Mouse (Mus musculus): Measurements from ENCODE around the gene Srebf1. TPM values are rescaled to one million over a fixed set of nuclear protein-coding genes. Genes with fewer than 3 reads are reported as not detected.

The Srebf1 gene
- 39.7 and 41.1 TPM in 2 replicates for polyA plus RNA-seq (2016; fragmentation: Nextera tagmentation; extraction: Ambion mirVana)

- Histone ChIP-seq H3K4me3 (peak within 1 kb of the TSS; percentile 48), H3K36me3 (peaks cover 12% of the 10 kb centered on the region; the same call in 1 of the 2 replicates), H3K27ac (ENCODE audit: poor library complexity, severe bottlenecking) (peak within 1 kb of the TSS; percentile 93), H3K4me1 (replicated peaks) (peaks cover 52% of the 10 kb centered on the region), H3K27me3 (replicated peaks) (no peaks in the 10 kb centered on the region), H3K9ac (peak within 1 kb of the TSS; percentile 64), H3K4me2 (peak within 1 kb of the TSS; percentile 77), H3K9me3 (replicated peaks) (no peaks in the 10 kb centered on the region)
- ATAC-seq (ENCODE audit: insufficient number of reproducible peaks, low FRiP score), result peak; percentile 90
- 3% methylated on average over 46 of the region's 46 CpGs for WGBS
Measured at GRCm38 (mm10) chr11:60222469-60223236, at the start of gene Srebf1. TSS of gene Srebf1 (minus strand) at chr11:60222581.

DNA sequence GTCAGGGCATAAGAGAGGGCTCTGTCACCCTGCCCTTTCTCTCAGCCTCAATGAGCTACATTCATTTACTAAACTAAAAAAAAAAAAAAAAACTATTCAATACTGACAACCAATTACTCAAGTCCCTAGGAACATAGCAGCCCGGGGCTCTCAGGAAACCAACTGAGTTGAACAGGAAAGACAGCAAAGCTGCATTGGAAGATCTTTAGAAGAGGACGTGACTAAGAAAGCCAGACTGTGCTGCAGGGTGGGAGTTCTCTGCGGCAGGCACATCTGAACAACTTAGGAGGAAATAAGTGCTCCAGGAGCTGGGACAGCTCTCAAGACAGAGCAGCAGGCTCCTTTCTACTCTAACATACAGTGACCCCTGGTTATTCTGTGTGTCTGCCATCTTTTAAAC is 46.2 kb upstream of the Srebf1 start:
- Histone ChIP-seq H3K4me2 (no peak overlapping the region), H3K9me3 (replicated peaks) (no peaks in the 10 kb centered on the region), H3K27me3 (replicated peaks) (no peaks in the 10 kb centered on the region), H3K27ac (ENCODE audit: poor library complexity, severe bottlenecking) (peak overlapping the region; percentile 36; the same call in 1 of the 2 replicates), H3K4me1 (replicated peaks) (peaks cover 3% of the 10 kb centered on the region), H3K36me3 (peaks cover 22% of the 10 kb centered on the region), H3K9ac (no peak overlapping the region), H3K4me3 (no peak overlapping the region)
- 55% methylated on average over 3 of the region's 3 CpGs for WGBS
- 0 out of 2 replicates have a peak, but pooled peaks have one; percentile 19 for ATAC-seq (ENCODE audit: insufficient number of reproducible peaks, low FRiP score)

- no peaks in the 10 kb centered on the region for H3K27me3 ChIP-seq (replicated peaks)
- no peak overlapping the region for H3K4me2 ChIP-seq
- no peaks in the 10 kb centered on the region for H3K4me1 ChIP-seq (replicated peaks)
- H3K9ac ChIP-seq, result no peak overlapping the region
- no peak overlapping the region for H3K27ac ChIP-seq (ENCODE audit: poor library complexity, severe bottlenecking)
- ATAC-seq (ENCODE audit: insufficient number of reproducible peaks, low FRiP score), result no peak
- no peaks in the 10 kb centered on the region for H3K9me3 ChIP-seq (replicated peaks)
- H3K4me3 ChIP-seq, result no peak overlapping the region
- WGBS, result 84% methylated on average over 4 of the region's 4 CpGs
- peaks cover 19% of the 10 kb centered on the region for H3K36me3 ChIP-seq
Measured at GRCm38 (mm10) chr11:60265271-60265985, 43.0 kb upstream of the Srebf1 start.

DNA sequence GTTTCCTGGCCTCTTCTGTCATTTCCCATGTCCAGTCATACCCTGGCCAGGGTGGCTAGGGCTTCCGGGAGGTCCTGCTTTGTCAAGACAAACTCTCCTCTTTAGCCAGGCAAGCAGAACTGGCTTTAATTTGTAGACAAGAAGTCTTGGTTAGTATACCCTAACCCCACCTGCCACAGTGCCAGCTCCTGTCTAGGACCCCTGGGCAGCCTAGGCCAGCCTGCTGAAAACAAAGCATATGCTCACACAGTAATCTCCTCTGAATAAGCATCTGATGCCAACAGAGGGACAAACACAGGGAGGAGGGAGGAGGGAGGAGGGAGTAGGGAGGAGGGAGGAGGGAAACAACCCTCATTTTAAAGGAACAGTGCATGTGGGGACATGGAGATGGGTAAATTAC is 42.3 kb upstream of the Srebf1 start:
- H3K27me3 ChIP-seq (replicated peaks), result no peaks in the 10 kb centered on the region
- WGBS, result 80% methylated on average over 1 of the region's 1 CpGs
- no peak overlapping the region for H3K9ac ChIP-seq
- no peak for ATAC-seq (ENCODE audit: insufficient number of reproducible peaks, low FRiP score)
- H3K9me3 ChIP-seq (replicated peaks), result no peaks in the 10 kb centered on the region
- no peak overlapping the region for H3K4me2 ChIP-seq
- no peak overlapping the region for H3K27ac ChIP-seq (ENCODE audit: poor library complexity, severe bottlenecking)
- H3K4me1 ChIP-seq (replicated peaks), result no peaks in the 10 kb centered on the region
- peaks cover 19% of the 10 kb centered on the region for H3K36me3 ChIP-seq
- H3K4me3 ChIP-seq, result no peak overlapping the region

GRCm38 (mm10) chr11:60262396-60262795 is 40.0 kb upstream of the Srebf1 start:
- no peak overlapping the region for H3K27ac ChIP-seq (ENCODE audit: poor library complexity, severe bottlenecking)
- no peak overlapping the region for H3K9ac ChIP-seq
- no peaks in the 10 kb centered on the region for H3K27me3 ChIP-seq (replicated peaks)
- peaks cover 25% of the 10 kb centered on the region for H3K36me3 ChIP-seq
- peaks cover 6% of the 10 kb centered on the region for H3K4me1 ChIP-seq (replicated peaks)
- no peak for ATAC-seq (ENCODE audit: insufficient number of reproducible peaks, low FRiP score)
- WGBS, result 89% methylated on average over 4 of the region's 4 CpGs
- no peak overlapping the region for H3K4me2 ChIP-seq
- no peak overlapping the region for H3K4me3 ChIP-seq
- H3K9me3 ChIP-seq (replicated peaks), result no peaks in the 10 kb centered on the region

GRCm38 (mm10) chr11:60260743-60261142 is 38.4 kb upstream of the Srebf1 start:
- peaks cover 25% of the 10 kb centered on the region for H3K36me3 ChIP-seq
- no peak overlapping the region for H3K27ac ChIP-seq (ENCODE audit: poor library complexity, severe bottlenecking)
- H3K27me3 ChIP-seq (replicated peaks), result no peaks in the 10 kb centered on the region
- H3K4me3 ChIP-seq, result no peak overlapping the region
- no peak for ATAC-seq (ENCODE audit: insufficient number of reproducible peaks, low FRiP score)
- no peak overlapping the region for H3K9ac ChIP-seq
- H3K9me3 ChIP-seq (replicated peaks), result no peaks in the 10 kb centered on the region
- H3K4me2 ChIP-seq, result no peak overlapping the region
- 81% methylated on average over 3 of the region's 3 CpGs for WGBS
- H3K4me1 ChIP-seq (replicated peaks), result peaks cover 22% of the 10 kb centered on the region

DNA sequence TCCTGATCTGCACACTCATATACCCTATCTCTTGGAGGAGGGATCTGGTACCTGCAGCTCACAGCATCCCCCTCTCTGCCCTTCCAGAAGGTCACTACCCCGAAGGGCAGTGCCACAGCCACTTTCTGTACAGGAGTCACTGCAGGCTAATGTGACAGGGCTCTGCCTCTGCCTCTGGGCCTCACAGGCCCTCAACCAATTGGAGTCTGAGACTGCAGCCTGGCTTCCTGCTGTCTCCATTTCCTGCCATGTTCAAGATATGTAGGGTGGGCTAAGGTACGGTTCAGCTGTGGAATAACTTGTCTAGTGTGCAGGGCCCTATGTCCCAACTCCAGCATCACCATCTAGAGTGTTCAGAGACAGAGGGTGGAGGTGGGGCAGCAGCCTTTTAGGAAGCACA is 35.3 kb upstream of the Srebf1 start:
- 53% methylated on average over 2 of the region's 2 CpGs for WGBS
- no peak overlapping the region for H3K27ac ChIP-seq (ENCODE audit: poor library complexity, severe bottlenecking)

DNA sequence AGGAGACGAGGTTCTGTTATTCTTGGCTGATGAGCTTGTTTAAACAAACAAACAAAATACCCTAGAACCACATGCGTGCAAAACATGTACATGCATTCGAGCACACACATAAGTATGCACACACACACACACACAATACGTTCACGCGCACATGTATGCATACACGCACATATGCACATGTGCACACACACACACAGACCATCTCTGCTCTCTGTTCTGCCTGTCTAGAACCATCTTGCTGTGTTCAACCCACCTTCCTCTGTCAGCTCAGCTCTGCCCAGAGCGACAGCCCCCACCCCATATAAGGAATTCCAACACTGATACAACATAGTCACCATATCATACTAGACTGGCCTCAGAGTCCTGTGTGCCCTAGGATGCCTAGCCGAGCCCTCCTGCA is 34.3 kb upstream of the Srebf1 start:
- no peak for ATAC-seq (ENCODE audit: insufficient number of reproducible peaks, low FRiP score)

More for the DNA sequence above, 35.3 kb upstream of the Srebf1 start:
- ATAC-seq (ENCODE audit: insufficient number of reproducible peaks, low FRiP score), result no peak
- Histone ChIP-seq H3K4me2 (no peak overlapping the region), H3K9ac (no peak overlapping the region), H3K9me3 (replicated peaks) (no peaks in the 10 kb centered on the region), H3K36me3 (peaks cover 34% of the 10 kb centered on the region), H3K4me3 (no peak overlapping the region), H3K27me3 (replicated peaks) (no peaks in the 10 kb centered on the region), H3K4me1 (replicated peaks) (peaks cover 45% of the 10 kb centered on the region)

DNA sequence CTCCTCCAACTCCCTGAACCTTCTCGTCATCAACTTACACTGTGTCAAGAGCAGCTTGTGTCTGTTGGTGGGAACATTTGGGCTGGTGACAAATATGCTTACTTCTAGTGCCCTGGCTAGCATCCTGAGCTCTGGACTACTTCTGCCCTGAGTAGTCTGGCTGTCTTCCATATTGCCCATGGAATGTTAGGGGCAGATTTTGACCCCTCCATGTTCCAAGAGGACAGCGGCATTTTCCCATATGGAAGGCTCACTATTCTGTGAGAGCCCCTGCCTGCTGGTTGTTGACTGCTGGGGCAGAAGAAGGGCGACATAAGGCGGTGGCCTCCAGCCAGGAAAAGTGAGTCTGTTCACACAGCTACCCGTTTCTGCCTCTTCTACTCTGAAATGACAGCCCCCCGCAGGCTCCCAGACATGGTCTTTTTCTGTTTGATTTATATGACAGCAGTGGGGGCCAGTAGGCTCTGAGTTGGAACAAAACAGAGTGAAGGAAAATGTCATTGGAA is 33.8 kb upstream of the Srebf1 start:
- Histone ChIP-seq H3K4me2 (no peak overlapping the region), H3K4me1 (replicated peaks) (peaks cover 56% of the 10 kb centered on the region), H3K27ac (ENCODE audit: poor library complexity, severe bottlenecking) (no peak overlapping the region), H3K27me3 (replicated peaks) (no peaks in the 10 kb centered on the region), H3K4me3 (no peak overlapping the region), H3K36me3 (peaks cover 30% of the 10 kb centered on the region), H3K9ac (no peak overlapping the region), H3K9me3 (replicated peaks) (no peaks in the 10 kb centered on the region)
- no peak for ATAC-seq (ENCODE audit: insufficient number of reproducible peaks, low FRiP score)
- WGBS, result 62% methylated on average over 6 of the region's 6 CpGs

More for the DNA sequence above, 34.3 kb upstream of the Srebf1 start:
- no peak overlapping the region for H3K27ac ChIP-seq (ENCODE audit: poor library complexity, severe bottlenecking)
- peaks cover 30% of the 10 kb centered on the region for H3K36me3 ChIP-seq
- H3K4me3 ChIP-seq, result no peak overlapping the region
- 78% methylated on average over 9 of the region's 9 CpGs for WGBS
- H3K9ac ChIP-seq, result no peak overlapping the region
- peaks cover 53% of the 10 kb centered on the region for H3K4me1 ChIP-seq (replicated peaks)
- H3K27me3 ChIP-seq (replicated peaks), result no peaks in the 10 kb centered on the region
- H3K4me2 ChIP-seq, result no peak overlapping the region
- no peaks in the 10 kb centered on the region for H3K9me3 ChIP-seq (replicated peaks)

- Histone ChIP-seq H3K9me3 (replicated peaks) (no peaks in the 10 kb centered on the region), H3K27ac (ENCODE audit: poor library complexity, severe bottlenecking) (no peak overlapping the region), H3K4me1 (replicated peaks) (peaks cover 56% of the 10 kb centered on the region), H3K27me3 (replicated peaks) (no peaks in the 10 kb centered on the region), H3K36me3 (peaks cover 30% of the 10 kb centered on the region), H3K4me3 (no peak overlapping the region), H3K9ac (no peak overlapping the region), H3K4me2 (no peak overlapping the region)
- no peak for ATAC-seq (ENCODE audit: insufficient number of reproducible peaks, low FRiP score)
- 79% methylated on average over 3 of the region's 3 CpGs for WGBS
Measured at GRCm38 (mm10) chr11:60255639-60256038, 33.3 kb upstream of the Srebf1 start.

DNA sequence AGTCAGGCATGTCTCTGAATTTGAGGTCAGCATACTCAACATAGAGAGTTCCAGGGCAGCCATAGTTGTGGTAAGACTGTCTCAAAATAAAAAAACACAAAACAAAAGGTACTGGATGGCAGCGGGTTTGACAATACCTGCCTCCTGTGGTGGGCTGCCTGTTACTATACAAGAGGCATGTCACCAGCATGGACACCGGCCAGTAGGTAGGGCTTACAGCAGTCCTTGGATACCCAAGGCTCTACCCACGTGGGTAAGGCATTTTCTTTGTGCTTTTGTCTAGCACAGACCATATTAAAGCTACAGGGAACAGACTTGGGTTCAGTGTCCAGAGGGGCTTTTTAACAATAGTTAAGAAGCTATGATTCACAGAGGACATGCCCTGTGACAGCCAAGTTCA is 32.8 kb upstream of the Srebf1 start:
- Histone ChIP-seq H3K9me3 (replicated peaks) (0 out of 2 replicates have a peak, but pooled peaks cover 2% of the 10 kb centered on the region), H3K9ac (no peak overlapping the region), H3K27me3 (replicated peaks) (no peaks in the 10 kb centered on the region), H3K27ac (ENCODE audit: poor library complexity, severe bottlenecking) (no peak overlapping the region), H3K4me2 (no peak overlapping the region), H3K36me3 (peaks cover 33% of the 10 kb centered on the region), H3K4me3 (no peak overlapping the region), H3K4me1 (replicated peaks) (peaks cover 56% of the 10 kb centered on the region)
- 82% methylated on average over 3 of the region's 3 CpGs for WGBS
- ATAC-seq (ENCODE audit: insufficient number of reproducible peaks, low FRiP score), result no peak

Measured in heart, embryonic 12.5 days (tissue).